Mouse (Mus musculus) thymus, adult 2 months (tissue): ENCODE data around the gene Col24a1.

Experiments
- CTCF ChIP-seq: fragments of 200-500 bp; IDR thresholded peaks from 2 replicates; pipeline ENCODE4 v1.5.1; 2012; ENCODE audit warnings: mild to moderate bottlenecking, control low read depth, low read length, moderate library complexity, borderline replicate concordance; ENCODE audit not compliant: control insufficient read depth, poor library complexity, insufficient read depth; ENCODE audit errors: extremely low read depth
- POLR2A ChIP-seq: fragments of 200-500 bp; IDR thresholded peaks from 2 replicates; pipeline ENCODE4 v1.6.1; 2012; ENCODE audit warnings: mild to moderate bottlenecking, low read length, control low read depth, moderate library complexity; ENCODE audit not compliant: control insufficient read depth, poor library complexity, insufficient read depth; ENCODE audit errors: extremely low read depth

DNA sequence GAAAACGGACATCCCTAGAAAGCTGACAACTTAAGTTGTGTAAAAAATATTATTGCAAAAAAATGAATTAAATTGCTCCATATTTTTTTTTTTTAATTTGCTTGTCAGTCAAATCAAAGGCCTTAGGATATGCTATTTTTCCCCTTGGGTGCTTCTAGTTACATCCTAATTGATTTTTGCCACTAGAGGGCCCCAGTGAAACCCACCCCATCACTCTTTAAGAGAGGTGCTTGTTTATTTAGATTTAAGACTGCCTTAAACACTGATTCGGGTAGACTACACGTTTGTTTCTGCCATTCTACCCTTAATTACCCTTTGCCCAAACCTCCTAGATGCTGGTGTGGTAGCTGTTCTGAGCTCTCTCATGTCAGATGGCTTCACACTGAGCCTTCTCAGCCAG lies 73.0 kb downstream of the Col24a1 start:
- no peak for TF ChIP-seq POLR2A
- no peak for TF ChIP-seq CTCF
